Mouse (Mus musculus): ENCODE data around the gene Olfr9. TPM values are rescaled to one million over a fixed set of nuclear protein-coding genes. Genes with fewer than 3 reads are reported as not detected.
A peak's percentile ranks its signal among the peaks of the same experiment; 100 is the strongest.
"Not testable (repeated sequence)": the region's sequence is repeated elsewhere in the genome, so short reads cannot be mapped to it uniquely, and the experiment has no call there.

The Olfr9 gene
- polyA plus RNA-seq (2012; ENCODE audit: insufficient read depth, insufficient read length, missing spikeins), result not detected in 2 replicates

- H3K4me1 ChIP-seq (ENCODE audit: control insufficient read depth, insufficient read depth, low read length); H3K27ac ChIP-seq (ENCODE audit: insufficient read depth, low read depth, low read length); H3K4me3 ChIP-seq (ENCODE audit: insufficient read depth, low read length): not testable (repeated sequence)
Measured at GRCm38 (mm10) chr10:128989131-128989530, at the start of gene Olfr9. Olfr9 (plus strand) TSS chr10:128989431.

GRCm38 (mm10) chr10:128940475-128941061, 48.7 kb upstream of the Olfr9 start:
- Histone ChIP-seq H3K27ac (ENCODE audit: insufficient read depth, low read depth, low read length) (no peak overlapping the region), H3K4me1 (ENCODE audit: control insufficient read depth, insufficient read depth, low read length) (peaks cover 5% of the 10 kb centered on the region), H3K4me3 (ENCODE audit: insufficient read depth, low read length) (no peak overlapping the region)
- no peak for TF ChIP-seq POLR2A (IDR thresholded peaks at IDR 0.05; ENCODE audit: borderline replicate concordance, low read depth, low read length)
- TF ChIP-seq CTCF (IDR thresholded peaks at IDR 0.05; ENCODE audit: low read depth, low read length), result no peak

- H3K27ac ChIP-seq (ENCODE audit: insufficient read depth, low read depth, low read length), result no peak overlapping the region
- peaks cover 5% of the 10 kb centered on the region for H3K4me1 ChIP-seq (ENCODE audit: control insufficient read depth, insufficient read depth, low read length)
- TF ChIP-seq CTCF (IDR thresholded peaks at IDR 0.05; ENCODE audit: low read depth, low read length) (peak; percentile 67), POLR2A (IDR thresholded peaks at IDR 0.05; ENCODE audit: borderline replicate concordance, low read depth, low read length) (no peak)
- no peak overlapping the region for H3K4me3 ChIP-seq (ENCODE audit: insufficient read depth, low read length)
Measured at GRCm38 (mm10) chr10:128945675-128946074, 43.6 kb upstream of the Olfr9 start.

DNA sequence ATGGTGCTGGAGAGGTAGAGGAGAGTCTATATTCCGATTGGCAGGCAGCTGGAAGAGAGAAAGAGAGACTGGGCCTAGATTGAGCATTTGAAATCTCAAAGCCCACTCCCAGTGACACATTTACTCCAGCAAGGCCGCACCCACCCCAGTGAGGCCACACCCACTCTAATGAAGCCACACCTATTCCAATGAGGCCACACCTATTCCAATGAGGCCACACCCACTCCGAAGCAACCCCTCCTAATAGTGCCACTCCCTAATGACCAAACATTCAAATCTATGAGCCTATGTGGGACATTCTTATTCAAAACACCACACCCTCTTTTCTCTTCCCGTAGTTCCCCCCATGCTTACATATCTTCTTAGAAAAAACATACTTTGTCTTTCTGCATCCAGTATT, 41.7 kb upstream of the Olfr9 start:
- no peak overlapping the region for H3K27ac ChIP-seq (ENCODE audit: insufficient read depth, low read depth, low read length)
- H3K4me3 ChIP-seq (ENCODE audit: insufficient read depth, low read length), result no peak overlapping the region
- no peak for TF ChIP-seq CTCF (IDR thresholded peaks at IDR 0.05; ENCODE audit: low read depth, low read length)
- TF ChIP-seq POLR2A (IDR thresholded peaks at IDR 0.05; ENCODE audit: borderline replicate concordance, low read depth, low read length), result no peak
- H3K4me1 ChIP-seq (ENCODE audit: control insufficient read depth, insufficient read depth, low read length), result no peaks in the 10 kb centered on the region

- Histone ChIP-seq H3K4me3 (ENCODE audit: insufficient read depth, low read length) (no peak overlapping the region), H3K27ac (ENCODE audit: insufficient read depth, low read depth, low read length) (no peak overlapping the region), H3K4me1 (ENCODE audit: control insufficient read depth, insufficient read depth, low read length) (no peaks in the 10 kb centered on the region)
- TF ChIP-seq POLR2A (IDR thresholded peaks at IDR 0.05; ENCODE audit: borderline replicate concordance, low read depth, low read length) (no peak), CTCF (IDR thresholded peaks at IDR 0.05; ENCODE audit: low read depth, low read length) (no peak)
Measured at GRCm38 (mm10) chr10:128950208-128950887, 38.9 kb upstream of the Olfr9 start.

DNA sequence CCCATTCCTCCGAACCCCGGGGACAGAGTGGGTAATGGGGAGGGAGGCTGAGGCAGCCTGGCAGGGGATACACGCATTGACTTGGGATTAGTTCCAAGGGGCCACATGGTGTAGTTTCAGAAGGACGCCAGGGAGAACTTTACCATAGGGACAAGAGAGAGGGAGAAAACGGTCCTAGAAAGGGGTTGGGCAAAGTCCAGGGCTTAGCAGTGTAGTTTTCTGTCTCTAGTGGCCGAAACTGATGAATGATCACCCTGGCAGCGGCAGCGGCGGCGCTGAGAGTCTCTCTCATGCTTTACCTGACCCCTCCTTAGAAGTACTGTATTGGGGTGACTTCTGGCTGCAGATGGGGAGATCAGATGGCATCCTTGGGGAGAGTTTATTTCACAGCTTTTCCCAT, 30.9 kb upstream of the Olfr9 start:
- TF ChIP-seq POLR2A (IDR thresholded peaks at IDR 0.05; ENCODE audit: borderline replicate concordance, low read depth, low read length) (no peak), CTCF (IDR thresholded peaks at IDR 0.05; ENCODE audit: low read depth, low read length) (no peak)
- Histone ChIP-seq H3K4me3 (ENCODE audit: insufficient read depth, low read length) (no peak overlapping the region), H3K27ac (ENCODE audit: insufficient read depth, low read depth, low read length) (no peak overlapping the region), H3K4me1 (ENCODE audit: control insufficient read depth, insufficient read depth, low read length) (peaks cover 2% of the 10 kb centered on the region; the same call in 1 of the 2 replicates)

DNA sequence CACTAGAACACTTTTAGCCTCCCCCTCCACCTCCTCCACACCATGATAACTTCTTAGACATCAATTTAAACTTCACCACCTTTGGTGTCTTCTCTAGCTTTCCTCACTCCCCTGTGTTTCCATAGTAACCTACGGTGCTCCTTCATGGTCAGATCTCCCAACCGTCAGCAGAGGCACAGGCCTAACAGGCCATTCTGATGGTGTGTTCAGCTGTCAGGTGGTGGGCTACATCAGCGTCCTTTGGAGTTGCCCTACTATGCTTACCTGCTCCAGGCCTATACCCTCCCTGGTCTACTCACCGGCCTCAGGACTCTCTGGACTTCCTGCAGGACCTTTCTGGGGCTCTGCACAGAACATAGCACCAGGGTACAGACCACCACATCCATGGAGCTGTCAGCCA, 29.1 kb upstream of the Olfr9 start:
- no peak overlapping the region for H3K27ac ChIP-seq (ENCODE audit: insufficient read depth, low read depth, low read length)
- no peak for TF ChIP-seq CTCF (IDR thresholded peaks at IDR 0.05; ENCODE audit: low read depth, low read length)
- no peak for TF ChIP-seq POLR2A (IDR thresholded peaks at IDR 0.05; ENCODE audit: borderline replicate concordance, low read depth, low read length)
- peaks cover 2% of the 10 kb centered on the region; the same call in 1 of the 2 replicates for H3K4me1 ChIP-seq (ENCODE audit: control insufficient read depth, insufficient read depth, low read length)
- H3K4me3 ChIP-seq (ENCODE audit: insufficient read depth, low read length), result no peak overlapping the region

DNA sequence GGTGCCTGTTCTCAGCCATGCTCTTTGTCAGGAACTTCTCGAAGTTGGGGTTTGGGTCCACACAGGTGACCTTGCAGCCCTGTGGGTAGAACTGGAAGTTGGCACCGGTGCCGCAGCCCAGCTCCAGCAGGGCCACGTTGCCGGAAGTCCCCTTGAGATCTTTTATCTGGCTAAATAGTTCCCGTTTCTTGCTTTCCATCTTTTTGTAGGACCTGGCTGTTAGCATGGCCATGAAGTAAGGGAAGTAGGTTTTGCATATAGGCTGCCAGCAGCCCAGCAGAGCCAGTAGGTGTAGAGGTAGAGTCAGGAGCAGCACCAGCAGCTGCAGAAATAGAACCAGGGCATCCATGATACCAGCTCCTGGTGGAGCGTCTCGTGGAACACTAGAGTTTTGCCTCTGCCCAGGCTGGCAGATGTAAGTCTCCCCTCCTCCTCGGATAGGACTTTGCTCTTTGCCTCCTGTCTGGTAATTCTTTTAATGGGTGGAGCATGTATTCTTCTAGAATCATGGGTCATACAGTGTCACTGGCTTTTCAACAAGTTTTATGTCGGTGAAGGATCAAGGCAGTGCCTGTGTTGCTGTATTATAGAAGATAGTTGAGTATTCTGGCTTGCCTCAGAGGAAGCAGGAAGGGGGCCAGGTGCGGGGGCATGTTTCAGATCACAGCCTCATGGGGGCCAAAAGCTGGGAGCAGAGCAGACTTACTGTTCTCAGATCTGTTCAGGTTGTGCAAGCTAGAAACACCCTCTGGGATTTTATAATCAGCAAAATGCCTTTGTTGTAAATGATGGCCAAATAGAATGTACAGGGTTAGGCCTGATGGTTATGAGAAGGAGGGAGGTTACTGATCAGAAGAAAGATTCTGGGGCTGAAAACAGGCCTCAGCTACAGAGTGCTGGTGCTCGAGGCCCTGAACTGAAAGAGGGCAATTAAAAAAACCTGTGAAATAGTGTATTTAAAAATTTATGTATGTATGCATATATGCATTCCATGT, 28.3 kb upstream of the Olfr9 start, which contains the start of gene Mettl7b:
Gene Mettl7b (minus strand): TSS at position 399 of the 995 bp plus-strand sequence.
- no peak within 1 kb of the TSS for H3K4me3 ChIP-seq (ENCODE audit: insufficient read depth, low read length)
- H3K27ac ChIP-seq (ENCODE audit: insufficient read depth, low read depth, low read length), result no peak within 1 kb of the TSS
- peaks cover 8% of the 10 kb centered on the region for H3K4me1 ChIP-seq (ENCODE audit: control insufficient read depth, insufficient read depth, low read length)
- TF ChIP-seq CTCF (IDR thresholded peaks at IDR 0.05; ENCODE audit: low read depth, low read length) (no peak), POLR2A (IDR thresholded peaks at IDR 0.05; ENCODE audit: borderline replicate concordance, low read depth, low read length) (no peak)

DNA sequence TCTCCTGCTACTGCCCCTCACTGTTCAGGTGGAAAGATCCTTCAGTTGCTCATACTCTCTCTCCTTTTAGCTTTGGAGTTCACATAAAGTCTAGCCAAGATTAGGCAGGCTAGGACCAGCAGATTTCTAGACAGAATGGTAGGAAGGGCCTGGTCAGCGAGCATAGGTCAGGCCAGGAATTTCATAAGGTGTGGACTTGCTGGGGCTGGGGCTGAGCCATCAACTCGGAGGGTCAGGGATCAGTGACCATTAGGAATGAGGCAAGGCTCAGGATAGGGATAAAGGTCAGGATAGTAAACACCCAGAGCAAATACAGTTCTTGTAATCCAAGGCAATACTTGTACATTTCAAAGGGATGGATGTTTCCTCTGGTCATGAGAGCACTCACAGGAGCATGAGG, 24.3 kb upstream of the Olfr9 start:
- no peak overlapping the region for H3K4me3 ChIP-seq (ENCODE audit: insufficient read depth, low read length)
- H3K27ac ChIP-seq (ENCODE audit: insufficient read depth, low read depth, low read length), result no peak overlapping the region
- peaks cover 17% of the 10 kb centered on the region for H3K4me1 ChIP-seq (ENCODE audit: control insufficient read depth, insufficient read depth, low read length)
- TF ChIP-seq POLR2A (IDR thresholded peaks at IDR 0.05; ENCODE audit: borderline replicate concordance, low read depth, low read length), result no peak
- TF ChIP-seq CTCF (IDR thresholded peaks at IDR 0.05; ENCODE audit: low read depth, low read length), result no peak
